Mouse (Mus musculus) thymus, postnatal 36 days (tissue): ENCODE results near the gene Slc47a1.

Experiments
- DNase-seq, 2 experiments: peaks; one replicate each; pipeline ENCODE4 v3.0.0; 2022; ENCODE audit warnings: mixed read lengths in 2 of 2

Slc47a1 gene

DNA sequence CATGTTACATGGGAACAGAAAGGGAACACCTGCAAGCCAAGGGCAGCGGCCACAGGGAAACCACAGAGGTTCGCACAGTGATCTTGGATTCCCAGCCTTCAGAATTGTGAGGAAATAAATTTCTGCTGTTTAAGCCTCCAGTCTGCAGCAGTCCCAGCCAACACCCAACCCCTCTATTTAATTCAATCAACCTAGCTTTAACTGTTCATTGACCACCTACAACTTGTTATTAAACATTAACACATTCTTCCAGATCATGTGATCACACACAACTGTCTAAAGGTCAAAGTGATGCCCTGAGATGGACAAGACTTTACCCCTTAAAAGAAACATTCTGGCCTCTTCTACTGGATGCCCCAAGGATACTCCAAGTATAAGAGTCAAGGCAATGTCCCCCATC is 9.5 kb downstream of the Slc47a1 start:
- no peak for DNase-seq

DNA sequence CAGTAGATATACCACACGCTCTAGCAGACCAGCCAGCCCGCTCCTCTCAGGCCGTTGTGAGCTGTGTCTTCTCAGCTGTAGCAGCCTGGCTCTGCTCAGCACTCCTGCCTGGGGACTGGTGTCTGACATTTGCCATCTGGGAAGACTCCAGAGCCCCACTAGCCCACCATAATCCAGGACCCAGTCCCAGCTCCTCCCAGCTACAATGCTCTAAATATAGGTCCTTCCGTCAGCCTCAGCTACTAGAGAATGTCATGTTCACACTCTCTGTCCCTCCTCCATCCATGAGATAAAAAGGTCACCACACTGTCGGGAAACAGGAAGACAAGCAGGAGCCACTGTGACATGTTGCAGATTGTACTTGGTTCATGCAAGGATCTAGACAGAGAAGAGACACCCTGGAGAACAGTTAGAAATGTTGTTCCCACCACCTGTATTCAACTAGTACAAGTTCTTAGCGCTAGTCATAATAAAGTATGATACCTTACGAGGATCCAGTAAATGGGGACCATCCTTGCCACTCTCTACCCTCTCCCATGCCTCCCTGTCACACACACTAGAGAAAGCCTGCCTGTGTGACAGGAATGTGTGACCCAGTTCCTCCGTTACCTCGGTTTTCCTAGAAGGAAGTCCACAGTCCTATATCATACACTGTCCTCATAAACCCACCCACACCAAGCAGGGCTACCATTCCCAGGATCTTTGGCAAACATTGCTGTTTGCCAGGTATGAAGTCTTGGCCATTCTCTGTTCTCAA is 11.4 kb downstream of the Slc47a1 start:
- no peak for DNase-seq

DNA sequence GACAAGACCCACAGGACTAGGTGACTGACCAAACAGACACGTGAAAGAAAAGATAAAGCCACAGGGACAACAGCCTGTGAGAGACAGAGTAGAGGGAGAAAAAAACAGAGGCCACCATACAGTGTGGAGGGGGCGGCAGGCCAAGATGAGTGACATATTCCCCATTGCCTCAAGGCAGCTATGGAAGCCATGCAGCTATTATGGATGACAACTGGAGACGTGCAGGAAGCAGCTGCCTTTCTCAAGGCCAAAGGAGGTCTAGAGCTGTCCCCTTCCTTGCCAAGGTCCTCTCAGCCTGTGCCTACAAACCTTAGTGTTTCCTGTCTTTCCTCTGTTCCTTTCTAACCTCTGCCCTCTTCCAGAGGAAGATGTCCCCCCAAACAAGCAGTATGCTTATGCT is 12.2 kb downstream of the Slc47a1 start:
- no peak for DNase-seq

DNA sequence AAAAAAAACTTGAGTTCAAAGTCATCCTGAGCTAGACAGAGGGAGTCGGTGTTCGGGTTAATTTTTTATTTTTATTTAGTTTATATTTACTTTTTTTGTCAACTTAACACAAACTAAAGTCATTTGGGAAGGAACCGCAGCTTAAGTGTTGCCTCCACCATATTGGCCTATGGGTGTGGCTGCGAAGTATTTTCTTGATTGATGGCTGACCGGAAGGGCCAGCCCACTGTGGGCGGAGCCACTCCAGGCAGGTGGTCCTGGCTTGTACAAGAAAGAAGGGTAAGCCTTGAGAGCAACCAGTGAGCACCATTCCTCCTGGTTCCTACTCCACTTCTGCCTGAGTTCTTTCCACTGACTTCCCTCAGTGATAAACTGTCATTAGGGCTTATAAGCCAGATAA is 14.0 kb downstream of the Slc47a1 start:
- DNase-seq = no peak

DNA sequence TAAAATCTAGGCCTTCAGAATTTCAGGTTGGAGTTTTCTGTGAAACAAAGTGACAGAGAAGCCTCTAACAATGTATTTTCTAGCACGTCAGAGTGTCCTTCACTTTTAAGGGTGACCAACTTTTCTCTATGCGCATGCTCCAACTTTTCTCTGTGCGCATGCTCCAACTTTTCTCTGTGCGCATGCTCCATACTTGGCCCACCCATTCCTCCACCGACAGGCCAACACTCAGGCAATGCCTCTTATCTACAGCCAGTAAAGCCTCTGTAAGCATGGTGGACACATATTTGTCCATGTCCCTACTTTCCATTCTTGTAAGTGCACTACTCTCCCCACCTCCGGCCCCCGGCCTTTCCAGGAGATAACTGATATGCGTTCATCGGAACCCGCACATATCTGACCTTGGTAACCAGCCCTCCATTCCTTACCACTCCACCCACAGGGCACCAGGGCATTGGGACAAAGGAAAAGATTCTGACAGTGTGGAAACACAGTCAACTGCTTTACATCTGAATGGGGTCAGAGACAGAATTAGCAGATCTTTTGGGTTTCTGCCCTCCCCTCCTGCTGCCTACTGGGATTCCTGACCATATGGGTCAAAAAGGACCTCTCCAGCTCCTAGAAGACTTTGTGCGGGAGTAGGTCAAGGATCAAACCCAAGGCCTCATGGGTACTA is 16.5 kb downstream of the Slc47a1 start:
- no peak for DNase-seq

DNA sequence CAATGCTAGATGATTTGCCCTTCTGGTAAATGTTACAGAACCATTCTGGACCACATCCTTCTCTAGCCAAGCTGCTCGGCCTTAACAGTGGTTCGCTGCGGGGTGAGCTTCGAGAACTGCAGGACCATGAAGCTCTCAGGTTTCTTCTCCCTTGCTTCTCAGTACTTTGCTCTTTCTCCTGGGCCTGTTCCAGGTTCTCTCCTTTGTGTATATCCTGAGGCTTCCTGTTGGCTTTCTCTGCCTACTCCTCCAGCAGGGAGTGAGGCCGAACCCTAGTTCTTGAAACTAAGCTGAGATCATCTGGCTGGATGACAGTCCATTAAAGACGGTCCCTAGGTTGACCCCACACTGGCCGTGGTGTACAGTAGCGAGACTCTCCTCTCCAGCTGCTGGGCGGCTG is 21.5 kb downstream of the Slc47a1 start:
- DNase-seq = no peak

DNA sequence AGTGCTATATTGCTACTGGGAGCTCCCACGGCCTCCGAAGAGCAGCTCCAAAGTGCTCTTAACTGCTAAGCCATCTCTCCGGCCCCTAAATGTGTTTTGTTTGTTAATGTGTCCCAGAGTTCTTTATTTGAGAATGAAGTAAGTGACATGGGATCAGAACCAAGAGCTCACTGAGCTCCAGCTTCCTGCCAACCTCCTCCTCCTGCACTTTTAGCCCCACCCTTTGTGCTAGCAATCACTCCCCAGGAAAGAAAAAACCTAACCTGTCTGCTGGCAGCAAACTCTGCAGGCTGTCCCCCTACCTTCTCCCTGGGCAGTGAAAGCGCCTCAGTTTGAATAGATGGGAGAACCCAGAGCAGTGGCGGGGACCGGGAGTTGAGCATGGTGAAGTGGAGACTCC is 22.0 kb downstream of the Slc47a1 start:
- no peak for DNase-seq

DNA sequence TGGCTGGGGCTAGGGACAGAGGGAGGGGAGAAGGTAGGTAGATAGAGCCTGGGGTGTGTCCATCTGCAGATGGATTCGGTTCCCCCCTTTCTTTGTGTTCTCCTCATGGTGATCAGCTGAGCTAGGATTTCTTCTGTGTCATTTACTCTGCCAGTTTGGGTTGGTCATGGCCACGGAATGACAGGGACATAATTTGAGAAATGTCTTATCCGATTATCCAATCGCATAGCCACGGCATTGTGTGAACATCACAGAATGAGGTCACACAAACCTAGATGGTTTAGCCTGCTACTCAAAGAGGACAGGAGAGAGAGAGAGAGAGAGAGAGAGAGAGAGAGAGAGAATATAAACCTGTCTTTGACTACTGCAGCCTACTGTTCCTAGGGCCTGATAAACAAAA is 22.8 kb downstream of the Slc47a1 start:
- DNase-seq = no peak

DNA sequence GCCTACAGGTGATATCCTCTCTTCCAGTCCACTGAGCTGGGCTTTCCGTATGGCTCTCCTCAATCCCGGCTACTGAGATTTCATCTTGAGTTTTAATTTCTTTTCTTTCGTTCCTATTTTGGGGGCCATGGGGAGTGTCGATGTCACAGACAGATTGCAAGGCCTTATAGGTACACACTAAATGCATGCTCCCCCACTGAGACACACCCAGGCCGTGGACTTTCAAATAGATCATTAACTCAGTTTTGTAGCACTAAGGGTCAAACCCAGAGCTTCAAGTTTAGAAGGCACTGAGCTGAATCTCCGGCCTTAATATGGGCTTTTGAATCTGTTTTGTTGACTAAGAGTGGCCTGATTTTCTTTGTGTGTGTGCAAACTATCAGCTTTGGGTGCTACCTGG is 23.8 kb downstream of the Slc47a1 start:
- DNase-seq = no peak

DNA sequence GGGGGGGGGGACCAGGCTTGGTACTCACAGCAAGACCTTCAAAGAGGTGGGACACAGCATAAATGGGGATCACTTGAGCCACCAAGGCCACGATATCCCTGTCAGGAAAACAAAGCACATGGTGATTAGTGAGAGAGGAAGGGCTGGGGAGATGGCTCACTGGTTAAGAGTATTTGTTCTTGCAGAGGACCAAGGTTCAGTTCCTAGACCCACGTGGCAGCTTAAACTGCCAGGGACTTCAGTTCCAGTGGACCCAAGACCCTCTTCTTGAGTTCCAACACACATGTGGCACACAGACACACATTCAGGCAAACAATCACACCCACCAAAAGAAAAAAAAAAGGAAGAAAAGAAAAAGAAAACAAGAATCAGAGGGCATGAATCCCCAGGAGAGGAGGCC is 25.1 kb downstream of the Slc47a1 start:
- no peak for DNase-seq

DNA sequence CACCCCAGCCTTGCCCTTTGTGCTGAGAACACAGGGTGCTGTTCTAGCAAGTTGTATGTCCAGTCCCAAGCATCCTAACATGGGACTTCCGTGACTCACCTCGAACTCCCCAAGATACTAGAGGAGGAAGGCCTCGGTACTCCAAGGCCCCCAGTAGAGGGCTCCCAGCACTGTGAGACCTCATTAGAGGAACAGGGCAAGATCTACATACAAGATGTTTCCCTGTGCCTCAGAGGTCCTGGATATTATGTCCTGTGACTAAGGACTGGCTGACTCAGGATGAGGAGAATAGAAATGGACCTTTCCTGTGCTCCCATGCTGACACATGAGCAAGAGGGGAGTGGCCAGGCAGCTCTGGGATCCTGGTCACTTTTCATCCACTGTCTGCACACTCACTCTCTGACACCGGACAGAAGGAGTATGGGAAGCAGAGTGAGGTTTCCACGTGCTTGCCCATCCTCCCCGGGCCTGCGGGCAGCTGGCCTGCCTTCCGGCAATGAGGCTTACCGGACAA is 25.9 kb downstream of the Slc47a1 start:
- no peak for DNase-seq

DNA sequence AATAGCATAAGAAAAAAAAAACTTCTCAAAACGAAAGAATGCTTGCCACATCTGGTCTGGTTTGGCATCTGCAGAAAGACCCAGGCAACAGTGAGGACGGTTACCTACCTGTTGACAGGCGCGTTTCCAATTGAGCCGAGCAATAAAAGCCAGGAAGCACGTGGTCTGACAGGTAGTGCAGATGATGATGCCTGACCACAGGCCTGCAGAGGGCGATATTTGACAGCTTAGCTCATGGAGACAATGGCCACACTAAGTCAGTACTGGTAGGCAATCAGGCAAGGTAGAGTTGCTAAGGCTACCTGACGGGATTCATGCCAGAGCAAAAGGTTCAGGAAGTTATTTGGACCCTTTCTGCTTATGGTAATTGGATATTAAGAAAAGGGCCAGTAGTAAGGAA is 28.8 kb downstream of the Slc47a1 start:
- peak; percentile 77 to 78 for DNase-seq

DNA sequence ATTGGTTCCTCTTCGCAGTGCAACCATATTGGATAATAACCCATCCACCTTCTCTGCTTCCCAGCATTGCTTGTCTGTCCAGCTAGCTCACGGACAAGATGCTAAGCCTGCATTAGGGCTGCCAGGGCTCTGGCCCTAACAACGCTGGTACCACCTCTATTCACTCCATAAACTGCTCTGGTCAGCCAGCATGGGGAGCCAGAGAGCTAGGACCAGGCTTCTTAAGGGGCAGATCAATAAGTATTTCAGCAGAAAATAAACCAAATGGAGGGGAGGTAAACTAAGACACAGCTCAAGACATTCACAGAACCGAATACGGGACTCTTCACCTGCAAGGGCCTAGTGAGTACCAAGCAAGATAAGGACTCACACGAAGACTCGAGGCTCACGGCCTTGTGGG is 32.0 kb downstream of the Slc47a1 start:
- DNase-seq = no peak

DNA sequence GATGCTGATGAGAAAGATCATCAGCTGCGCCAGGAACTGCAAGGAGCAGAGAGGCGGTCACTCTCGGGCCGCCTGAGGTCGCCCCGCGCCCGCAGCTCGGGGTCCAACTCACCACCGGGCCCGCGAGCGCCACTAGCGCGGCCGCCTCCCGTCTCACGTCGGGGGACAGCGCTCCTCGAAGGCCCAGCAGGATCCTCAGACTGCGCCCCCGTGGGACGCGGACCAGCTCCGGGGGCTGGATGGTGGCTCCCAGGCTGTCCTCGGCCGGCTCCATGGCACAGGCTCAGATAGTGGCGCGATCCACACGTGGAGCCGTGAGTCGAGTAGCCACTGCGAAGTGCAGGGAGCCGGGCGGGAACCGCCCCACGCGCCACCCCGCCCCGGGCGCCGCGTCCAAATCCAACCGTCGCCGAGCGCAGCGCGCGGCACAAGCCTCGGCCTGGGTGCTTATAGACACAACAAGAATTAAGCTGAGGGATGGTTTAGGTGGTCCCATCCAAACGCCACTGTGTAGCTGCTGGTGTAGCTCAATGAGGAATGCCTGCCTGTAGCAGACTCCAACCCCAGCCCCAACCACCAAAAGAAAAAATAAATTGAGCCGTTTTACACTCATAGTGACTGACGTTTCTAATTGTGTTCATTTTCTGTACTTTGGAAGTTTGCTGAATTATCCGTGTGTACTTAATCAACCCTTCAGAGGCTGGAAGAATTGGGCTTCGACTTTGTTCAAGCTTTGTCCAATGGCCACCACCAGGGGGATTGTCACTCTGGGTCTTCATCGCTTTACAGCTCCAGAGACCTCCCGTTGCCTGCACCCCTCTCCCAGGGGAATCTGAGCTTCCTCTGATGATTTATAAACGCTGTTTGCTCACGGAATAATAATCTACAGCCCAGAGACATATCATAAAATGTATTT is 35.4 kb downstream of the Slc47a1 start, which contains the start of gene Slc47a2:
Gene Slc47a2 (minus strand): TSS at position 356 of the 916 bp plus-strand sequence.
- peak in 1 of 2 experiments; percentile 15 for DNase-seq

DNA sequence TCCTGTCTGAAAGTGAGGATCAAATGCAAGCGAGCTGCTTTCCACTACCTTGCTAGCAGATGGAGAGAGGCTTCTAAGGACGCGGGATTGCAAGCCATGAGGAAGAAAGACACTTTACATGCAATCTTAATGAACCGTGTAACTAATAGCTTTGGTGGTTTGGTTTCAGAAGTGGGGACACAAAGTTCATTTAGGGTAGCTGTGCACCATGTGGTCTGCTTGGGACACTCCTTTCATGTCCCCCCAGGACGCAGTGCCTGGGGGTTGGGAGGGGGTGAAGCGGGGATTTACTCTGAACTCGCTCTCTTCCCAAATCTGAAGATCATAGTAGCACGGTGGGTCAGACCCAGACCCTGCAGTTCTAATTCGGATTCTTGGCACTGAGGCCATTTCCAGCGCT is 36.2 kb downstream of the Slc47a1 start:
- no peak for DNase-seq

DNA sequence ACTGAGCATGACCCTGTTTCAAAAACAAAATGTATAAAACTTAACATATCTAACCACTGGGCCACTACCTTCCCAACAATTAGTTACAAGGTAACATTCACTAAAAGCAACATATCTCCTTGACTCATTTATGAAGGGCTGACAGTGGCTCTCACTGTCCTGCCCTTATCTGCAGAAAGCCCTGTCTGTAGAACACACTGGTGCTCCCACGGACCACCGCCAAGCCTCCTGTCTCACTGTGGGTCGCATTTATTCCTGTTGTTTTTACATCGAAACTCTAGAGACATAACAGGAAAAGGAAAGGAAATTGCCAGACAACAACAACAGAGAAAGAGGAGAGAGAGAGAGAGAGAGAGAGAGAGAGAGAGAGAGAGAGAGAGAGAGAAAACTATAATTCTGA is 36.9 kb downstream of the Slc47a1 start:
- no peak for DNase-seq

DNA sequence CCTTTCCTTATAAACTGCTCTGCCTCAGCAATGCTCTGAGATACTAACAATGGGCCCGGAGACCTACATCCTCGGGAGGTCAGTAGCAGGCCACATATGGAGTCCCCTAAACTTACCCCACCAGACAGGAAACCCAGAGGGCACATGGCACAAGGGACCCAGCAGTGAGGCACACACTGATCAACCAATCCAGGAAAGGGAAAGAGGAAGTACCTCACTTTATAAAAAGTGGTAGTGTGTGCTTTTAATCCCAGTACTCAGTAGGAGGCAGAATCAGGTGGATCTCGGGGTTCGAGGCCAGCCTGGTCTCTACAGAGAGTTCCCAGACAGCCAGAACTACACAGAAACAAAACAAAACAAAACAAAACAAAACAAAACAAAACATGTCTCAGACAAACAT is 37.8 kb downstream of the Slc47a1 start:
- DNase-seq = no peak

DNA sequence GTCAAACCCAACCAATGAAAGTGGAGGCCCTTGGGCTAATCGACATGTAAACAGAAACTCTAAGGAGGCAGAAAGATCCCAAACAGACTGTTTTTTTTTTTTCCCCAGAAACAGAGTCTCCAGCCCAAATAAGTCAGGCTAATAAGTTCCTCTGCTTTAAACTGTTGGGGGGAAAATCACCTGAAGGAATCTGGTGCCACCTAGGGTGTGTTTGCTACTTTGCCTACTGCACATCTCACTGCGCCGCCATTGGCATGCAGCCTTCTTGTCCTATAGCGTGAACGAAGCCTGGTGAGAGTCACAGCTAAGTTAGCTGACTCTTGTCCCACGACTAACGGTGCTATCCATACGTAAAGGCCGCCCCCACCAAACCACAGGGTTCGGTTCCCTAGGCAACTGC is 40.6 kb downstream of the Slc47a1 start:
- DNase-seq = peak in 1 of 2 experiments; percentile 31

DNA sequence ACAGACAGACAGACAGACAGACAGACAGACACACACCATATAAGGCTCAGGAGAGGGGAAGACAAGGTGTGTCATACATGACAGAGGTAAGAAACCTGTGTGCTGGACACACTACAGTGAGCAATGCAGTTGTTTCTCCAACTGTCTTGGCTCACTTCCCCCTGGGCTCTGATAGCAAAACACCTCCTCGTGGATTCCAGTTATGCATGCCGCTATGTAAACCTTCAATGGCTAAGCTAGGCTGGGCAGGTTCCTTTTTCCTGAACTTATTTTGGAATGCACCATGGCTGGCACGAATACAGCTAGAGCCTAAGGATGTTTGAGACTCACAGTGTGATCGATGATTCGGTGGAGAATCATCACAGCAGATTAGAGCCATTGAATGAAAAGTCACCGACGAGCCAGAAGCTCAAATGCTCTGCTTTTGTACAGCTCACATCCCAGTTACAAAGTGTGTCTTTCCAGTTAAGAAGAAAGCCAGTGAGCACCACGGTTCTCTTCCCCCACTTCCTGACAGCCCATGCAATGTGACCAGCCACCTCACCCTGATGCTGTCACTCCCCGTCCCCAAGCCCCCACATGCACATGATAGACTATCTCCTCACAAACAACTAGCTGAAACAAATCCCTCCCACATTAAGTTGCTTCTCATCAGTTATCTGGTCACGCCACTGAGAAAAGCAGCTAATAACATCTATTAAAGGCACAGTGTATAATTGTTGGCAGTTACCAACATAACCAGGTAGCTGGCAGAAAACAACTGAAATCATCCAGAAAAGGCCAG is 57.0 kb downstream of the Slc47a1 start:
- DNase-seq = no peak

DNA sequence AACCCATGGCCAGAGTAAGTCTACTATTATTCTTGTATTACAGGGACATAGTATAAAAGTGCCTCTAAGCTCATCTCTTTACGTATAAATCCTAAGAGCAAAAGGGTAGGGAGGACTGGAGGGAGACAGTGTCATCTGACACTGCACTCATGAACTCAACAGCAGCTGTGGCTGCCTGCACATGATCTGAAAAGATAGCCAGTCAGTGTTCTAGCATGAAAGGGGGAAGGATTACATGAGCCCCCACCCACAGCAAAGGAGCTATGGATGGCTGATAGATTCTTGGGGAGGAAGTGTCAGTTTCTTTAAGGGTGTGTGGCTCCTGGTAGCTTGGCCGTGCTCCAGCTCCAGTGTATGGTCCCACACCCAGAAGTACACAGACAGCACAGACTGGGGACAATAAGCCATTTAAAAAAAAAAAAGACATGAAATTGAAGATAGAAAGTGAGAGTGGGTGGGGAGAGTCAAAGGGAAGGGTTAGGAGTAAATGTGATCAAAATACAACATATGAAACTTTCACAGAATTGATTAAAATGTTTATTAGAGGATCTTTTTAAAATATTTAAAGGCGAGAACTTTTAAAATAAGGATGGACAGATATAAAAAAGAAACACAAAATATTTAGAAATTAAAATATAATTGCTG is 58.1 kb downstream of the Slc47a1 start:
- no peak for DNase-seq

DNA sequence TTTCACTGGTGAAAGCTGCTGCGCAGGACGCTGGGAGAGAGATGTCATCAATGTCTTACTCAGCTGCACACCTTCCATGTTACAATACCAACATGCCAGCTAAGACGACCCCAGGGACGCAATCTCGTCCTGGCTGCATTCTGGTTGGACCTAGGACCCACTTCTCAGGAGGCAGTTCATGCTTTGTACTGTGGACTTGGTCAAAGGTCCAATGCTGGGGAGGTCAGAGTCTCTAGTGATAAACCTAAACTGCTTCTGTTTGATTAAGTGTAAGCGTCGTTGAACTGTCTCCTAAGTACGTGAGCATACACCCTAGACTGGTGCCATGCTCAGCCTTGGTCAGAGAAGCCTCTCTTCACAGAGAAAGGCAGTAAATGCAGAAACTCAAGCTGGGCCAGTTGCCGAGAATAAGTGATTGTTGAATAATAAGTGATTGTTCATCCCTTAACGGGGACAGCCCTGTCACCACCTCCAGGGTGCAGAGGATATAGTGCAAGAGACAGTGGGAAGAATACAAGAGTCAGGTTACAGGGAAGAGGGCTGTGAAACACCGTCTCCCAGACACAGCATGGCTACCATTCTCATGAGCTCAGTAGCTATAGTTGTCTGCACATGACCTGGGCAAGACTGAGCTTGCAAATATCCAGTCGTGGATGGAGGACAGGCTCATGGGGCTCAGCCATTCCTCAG is 58.8 kb downstream of the Slc47a1 start:
- no peak for DNase-seq
